Mouse (Mus musculus) frontal cortex, postnatal 36 days (tissue): ENCODE results near the gene Met.
A peak's percentile ranks its signal among the peaks of the same experiment; 100 is the strongest.

Source experiments
- DNase-seq, 2 experiments: peaks; one replicate each; pipeline ENCODE4 v3.0.0; 2022; ENCODE audit warnings: low spot score in 2 of 2

Gene Met

DNA sequence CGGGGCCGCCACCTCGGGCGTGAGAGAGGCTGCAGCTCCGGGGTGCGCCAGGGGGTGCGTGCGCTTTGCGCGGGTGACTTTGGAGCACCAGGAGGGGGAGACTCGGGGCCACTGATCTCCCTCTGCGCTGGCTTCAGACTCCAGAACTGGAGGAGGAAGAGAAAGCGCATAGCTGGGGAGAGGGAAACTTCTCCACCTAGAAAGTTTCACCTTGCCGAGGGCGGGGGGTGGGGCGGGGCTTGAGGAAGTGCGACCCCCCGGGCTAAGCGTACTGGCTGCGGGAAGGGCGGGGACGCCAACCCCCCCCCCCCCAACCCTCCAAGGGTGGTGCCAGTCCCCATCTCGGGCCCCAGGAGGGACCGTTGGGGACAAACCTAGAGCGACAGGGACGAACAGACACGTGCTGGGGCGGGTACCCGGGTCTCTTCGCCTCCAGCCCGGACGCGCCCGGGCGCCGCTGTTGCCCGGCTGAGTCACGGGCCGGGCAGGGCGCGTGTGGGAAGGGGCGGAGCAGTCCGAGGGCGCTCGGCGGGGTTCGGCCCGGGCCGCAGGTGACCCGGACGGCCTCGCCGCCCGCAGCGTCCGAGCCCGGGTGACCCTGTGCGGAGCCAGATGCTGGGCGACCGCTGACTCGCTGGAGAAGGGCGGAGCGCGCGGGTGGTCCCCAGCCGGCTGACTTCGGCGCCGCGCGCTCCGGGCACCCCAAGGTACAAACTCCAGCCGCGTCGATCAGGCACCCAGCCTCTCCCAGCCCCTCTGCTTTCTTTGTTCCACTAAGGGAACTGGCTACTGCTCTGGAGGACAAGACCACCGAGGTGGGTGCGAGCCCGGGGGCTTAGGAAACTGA is at the start of gene Met:
Met (plus strand) TSS at position 367 of the 847 bp plus-strand sequence.
- no peak for DNase-seq

- DNase-seq: peak in 1 of 2 experiments; percentile 10
These were observed 45.4 kb upstream of the Met start for GRCm38 (mm10) chr6:17418226-17418625.

DNA sequence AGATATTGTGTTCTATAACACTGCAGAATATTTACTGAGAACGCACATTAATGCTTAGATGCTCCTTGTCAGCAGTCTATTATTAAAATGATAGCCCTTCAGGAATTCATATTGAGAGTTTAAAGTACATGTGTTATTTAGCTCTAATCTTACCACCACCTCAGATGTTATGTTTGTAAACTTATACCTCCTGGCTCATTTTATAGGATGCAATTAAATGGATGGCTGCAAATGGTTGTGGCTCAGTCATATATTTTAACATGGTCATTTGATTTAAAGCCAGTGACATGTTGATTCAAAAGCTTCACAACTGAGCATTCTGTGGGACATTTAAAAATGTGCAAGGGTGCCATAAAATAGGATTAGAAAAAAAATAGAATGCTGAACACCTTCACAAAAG is 41.2 kb upstream of the Met start:
- DNase-seq: no peak

GRCm38 (mm10) chr6:17429041-17429440 is 34.6 kb upstream of the Met start:
- no peak for DNase-seq

DNA sequence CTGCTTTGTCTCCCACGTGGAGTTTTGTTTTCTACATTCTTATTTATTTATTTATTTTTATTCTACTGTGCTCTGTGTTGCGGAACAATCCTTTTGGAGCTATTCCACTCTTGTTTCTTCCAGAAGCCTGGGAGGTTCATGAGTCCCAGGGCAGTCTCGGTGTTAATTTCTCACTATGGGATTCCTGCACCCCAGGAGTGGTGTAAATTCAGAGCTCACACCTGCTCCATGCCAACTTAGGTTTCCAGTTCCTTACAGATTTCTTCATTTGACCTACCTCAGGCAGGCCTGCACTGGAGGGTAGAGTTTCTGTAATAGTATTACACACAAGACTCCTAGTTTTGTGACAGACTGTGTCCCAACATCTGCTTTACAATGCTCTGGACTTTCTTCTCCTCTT is 34.0 kb upstream of the Met start:
- no peak for DNase-seq

- DNase-seq: no peak
These were observed 20.3 kb upstream of the Met start for GRCm38 (mm10) chr6:17443311-17443710.

DNA sequence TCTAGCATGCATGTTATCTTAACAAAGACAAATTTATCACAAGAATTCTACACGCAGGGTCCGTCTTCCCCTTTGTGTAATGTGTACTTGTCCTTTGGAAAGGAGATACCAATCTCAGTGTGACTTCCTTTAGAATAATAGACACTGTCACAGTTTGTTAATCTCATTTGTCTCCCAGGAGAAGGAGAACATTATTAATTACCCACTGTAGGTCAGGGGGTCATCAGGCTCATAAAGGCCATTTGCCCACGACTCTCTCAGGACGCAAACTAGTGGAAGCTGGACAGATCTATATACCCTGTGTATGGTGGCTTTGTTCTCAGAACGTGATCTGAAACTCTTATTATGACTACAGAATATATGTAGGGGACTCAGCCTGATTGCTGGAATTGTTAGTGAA is 12.3 kb upstream of the Met start:
- no peak for DNase-seq

DNA sequence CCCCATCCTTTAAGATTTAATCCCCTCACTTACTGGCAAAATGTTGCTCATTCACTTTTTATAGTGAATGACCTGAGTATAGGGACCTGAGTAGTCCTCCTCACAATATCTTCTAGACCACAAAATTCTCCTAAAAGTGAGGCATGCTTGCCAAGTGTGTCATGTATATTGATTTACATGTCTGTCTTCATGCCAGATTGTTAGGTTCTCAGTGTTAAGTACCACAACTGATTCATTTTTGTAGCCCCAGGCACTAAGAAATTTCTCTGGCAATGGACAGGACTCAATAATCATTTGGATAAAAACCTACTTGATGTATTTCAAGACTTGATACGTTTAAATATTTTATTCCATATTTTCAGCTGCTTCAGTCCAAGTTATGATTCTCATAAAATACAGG is 8.5 kb upstream of the Met start:
- DNase-seq: no peak

DNA sequence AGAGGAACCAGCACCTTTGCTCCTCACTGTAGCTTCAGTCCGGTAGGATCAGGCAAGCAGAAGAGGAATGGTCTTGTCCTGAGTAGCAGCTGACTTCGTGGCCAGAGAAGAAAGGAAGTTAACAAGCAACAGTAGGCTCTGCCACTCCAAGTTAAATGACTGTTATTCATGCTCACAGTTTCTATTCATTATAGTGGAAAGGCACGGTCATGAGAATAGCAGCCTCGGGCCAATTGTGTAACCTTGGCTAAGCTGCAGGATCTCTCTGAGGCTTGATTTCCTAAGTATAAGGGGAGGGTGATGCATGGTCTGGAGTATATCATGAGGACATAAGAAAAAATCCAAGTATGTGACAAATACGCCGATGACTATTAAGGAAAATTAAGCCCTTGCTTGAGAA is 4.0 kb upstream of the Met start:
- DNase-seq: no peak

DNA sequence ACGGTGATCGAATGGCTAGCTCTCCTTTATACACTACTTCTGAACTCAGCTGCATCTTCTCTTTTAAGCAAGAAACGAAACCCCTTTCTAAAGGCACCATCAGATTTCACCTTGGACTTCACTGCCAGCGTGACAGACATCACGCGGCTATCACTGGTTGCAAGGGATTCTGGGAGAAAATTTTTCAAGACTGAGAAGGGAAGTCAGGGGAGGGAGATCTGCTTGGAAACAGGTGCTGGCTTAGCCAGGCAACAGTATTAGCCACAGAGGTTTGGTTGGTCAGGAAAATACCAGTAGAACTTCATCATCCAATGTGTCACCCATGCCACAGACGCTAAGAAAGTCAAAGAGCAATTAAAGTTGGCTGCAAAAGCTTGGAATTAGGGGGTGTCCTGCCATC is 2.2 kb upstream of the Met start:
- no peak for DNase-seq

GRCm38 (mm10) chr6:17464281-17465025 is 853 bp downstream of the Met start:
- no peak for DNase-seq

DNA sequence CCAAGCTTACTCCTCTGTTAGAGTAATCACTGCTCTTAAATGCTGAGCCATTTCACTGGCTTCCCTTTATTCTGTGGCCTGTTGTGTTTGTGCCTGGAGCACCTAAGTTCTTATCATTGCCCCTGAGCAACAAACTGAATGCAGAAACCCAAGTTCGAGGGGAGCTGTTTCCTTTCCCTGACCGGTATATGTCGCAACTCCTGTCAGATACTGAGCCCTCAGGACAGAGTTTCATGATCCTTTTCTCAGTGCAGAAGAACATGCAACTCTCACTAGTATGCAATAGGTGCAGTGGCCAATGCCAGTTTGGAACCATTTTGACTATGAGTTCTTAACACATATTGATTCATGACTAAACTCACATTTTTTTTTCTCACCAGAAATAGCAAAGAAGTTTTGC is 2.9 kb downstream of the Met start:
- DNase-seq: no peak

GRCm38 (mm10) chr6:17468993-17469392 is 5.4 kb downstream of the Met start:
- no peak for DNase-seq

- DNase-seq: no peak
These were observed 9.5 kb downstream of the Met start for GRCm38 (mm10) chr6:17473128-17473527.

- DNase-seq: no peak
These were observed 14.2 kb downstream of the Met start for GRCm38 (mm10) chr6:17477823-17478222.

DNA sequence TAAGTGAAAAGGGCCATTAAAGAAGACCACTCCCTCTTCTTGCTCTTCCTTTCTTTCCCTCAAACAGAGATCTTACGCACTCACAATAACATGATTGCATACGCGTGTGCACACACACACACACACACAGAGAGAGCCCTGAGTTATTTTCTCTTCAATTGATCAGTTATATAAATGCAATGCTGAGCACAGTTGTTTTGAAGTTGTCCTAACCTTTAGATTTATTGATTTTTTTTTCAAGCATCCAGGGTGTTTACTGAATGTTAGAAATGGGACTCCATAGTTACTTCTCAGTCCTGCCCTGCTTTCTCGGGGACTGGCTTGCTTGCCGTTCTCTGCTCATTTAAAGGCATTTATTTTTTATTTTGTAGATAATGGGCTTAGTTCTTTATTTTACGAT is 14.7 kb downstream of the Met start:
- no peak for DNase-seq

- no peak for DNase-seq
These were observed 15.4 kb downstream of the Met start for GRCm38 (mm10) chr6:17478838-17479570.

DNA sequence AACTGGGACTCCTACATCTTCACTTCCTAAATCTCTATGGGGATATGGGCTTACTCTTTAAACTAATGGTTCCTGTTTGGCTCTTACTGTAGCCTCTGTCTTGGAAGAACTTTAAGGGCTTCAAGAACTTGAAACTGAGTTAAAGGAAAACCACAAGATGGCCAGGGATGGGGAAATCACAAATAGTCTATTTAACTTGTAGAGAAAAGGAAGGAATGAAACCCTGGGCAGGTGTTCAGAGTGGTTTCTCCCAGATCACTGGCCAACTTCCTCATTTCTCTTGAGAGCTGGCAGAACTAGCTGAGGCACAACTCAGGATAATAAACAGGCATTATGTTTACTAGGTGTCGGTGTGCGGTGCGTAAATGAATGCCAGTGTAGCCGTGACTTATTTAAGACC is 17.5 kb downstream of the Met start:
- no peak for DNase-seq

DNA sequence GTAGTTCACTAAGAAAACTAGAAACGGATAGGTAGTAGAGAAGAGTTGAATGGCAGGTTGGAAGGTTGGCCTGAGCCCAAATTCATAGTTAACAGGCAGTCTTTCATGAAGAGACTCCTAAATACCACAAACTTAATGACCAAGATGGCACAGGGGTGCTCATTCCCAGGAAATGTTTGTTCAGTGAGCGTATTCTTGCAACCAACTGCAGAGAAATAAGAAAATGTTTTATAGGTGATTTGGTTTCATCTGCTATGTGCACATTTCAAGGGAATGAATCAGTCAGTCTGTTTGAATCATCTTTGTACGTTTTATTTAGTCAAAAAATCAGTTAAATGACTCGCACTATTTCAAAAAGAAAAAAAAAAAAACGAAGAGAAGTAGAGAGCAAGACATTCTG is 21.6 kb downstream of the Met start:
- DNase-seq: no peak

GRCm38 (mm10) chr6:17485782-17486181 is 22.2 kb downstream of the Met start:
- DNase-seq: no peak

DNA sequence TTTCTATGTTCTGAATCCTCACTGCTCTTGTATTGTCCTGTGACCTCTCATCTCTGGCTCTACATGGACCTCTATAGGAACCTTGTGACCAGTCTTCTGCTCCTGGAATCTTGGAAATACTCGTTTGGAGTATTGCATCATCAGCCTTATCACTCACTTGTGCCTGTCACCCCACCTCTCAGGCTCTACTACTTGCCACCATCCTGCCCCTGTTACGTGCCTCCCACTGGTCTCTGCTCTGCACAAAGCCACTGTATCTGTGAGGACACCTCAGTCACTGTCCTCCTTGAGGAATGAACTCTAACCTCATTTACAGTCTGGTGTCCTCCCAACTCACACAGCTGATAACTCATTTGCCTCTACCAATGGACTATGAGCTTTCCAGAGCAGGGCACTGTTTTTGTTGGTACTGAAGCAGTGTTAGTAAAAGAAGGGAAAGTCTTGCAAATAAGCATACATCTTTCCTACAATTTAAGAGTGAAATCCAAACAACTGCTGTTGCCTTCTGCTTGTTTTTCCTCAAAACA is 24.8 kb downstream of the Met start:
- no peak for DNase-seq

- no peak for DNase-seq
These were observed 27.2 kb downstream of the Met start for GRCm38 (mm10) chr6:17490786-17491185.
